Mouse (Mus musculus) olfactory bulb, adult 2 months (tissue): ENCODE measurements at regions not wholly inside any gene's neighbourhood (a gene's known extent, or its start where the extent isn't known, plus 50 kb on each side); places are given as distances from the start of the nearest gene placed in this dataset.

Source experiments
- H3K27ac ChIP-seq: fragments of 200-500 bp; 2 replicates; pipeline ENCODE4 v1.5.1; 2012; ENCODE audit warnings: low read depth, low read length; ENCODE audit not compliant: insufficient read depth
- H3K4me1 ChIP-seq: fragments of 200-500 bp; 2 replicates; pipeline ENCODE4 v1.6.1; 2012; ENCODE audit warnings: low read length; ENCODE audit not compliant: control insufficient read depth, insufficient read depth
- H3K4me3 ChIP-seq: fragments of 200-500 bp; 2 replicates; pipeline ENCODE4 v1.5.1; 2012; ENCODE audit warnings: mild to moderate bottlenecking, low read depth, low read length, moderate library complexity; ENCODE audit not compliant: insufficient read depth
- CTCF ChIP-seq: fragments of 200-500 bp; IDR thresholded peaks from 2 replicates; pipeline ENCODE4 v1.5.1; 2012; ENCODE audit warnings: low read depth, mild to moderate bottlenecking, low read length, moderate library complexity; ENCODE audit not compliant: insufficient read depth
- POLR2A ChIP-seq: fragments of 200-500 bp; IDR thresholded peaks from 2 replicates; pipeline ENCODE4 v1.6.1; 2012; ENCODE audit warnings: mild to moderate bottlenecking, low read depth, low read length, moderate library complexity; ENCODE audit not compliant: insufficient read depth
- WGBS: fragments of 180-500 bp; shearing (Covaris S2); methylation state at CpG from one replicate; pipeline ENCODE4 v1.1.7; 2018; 5-methylcytosine and 5-hydroxymethylcytosine counted together

DNA sequence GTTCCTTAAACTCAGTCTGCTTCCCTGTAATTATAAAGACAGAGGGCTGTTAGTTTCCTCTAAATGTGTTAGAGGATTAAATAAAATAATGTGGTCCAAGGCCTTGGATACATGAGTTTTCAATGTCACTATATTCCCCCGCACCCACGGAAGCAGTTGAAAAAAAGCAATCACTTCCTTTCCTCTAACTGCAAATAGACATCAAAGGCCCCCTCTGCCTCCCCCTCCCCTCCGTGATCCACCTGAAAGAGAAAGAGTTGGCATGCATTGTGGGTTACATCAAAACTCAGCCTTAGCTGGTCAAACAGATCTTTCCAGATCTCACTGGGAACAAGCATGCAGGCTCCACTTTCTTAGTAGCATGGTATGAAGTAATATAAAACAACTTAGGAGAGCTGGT is 479.2 kb downstream of the Tns1 start:
- Histone ChIP-seq H3K4me1 (0 out of 2 replicates have a peak, but pooled peaks cover 2% of the 10 kb centered on the region), H3K4me3 (no peak overlapping the region), H3K27ac (no peak overlapping the region)
- no peak for TF ChIP-seq CTCF
- no peak for TF ChIP-seq POLR2A
- WGBS = 78% methylated on average over 3 of the region's 3 CpGs

- Histone ChIP-seq H3K27ac (no peak overlapping the region), H3K4me3 (no peak overlapping the region), H3K4me1 (0 out of 2 replicates have a peak, but pooled peaks cover 2% of the 10 kb centered on the region)
- TF ChIP-seq CTCF = no peak
- no peak for TF ChIP-seq POLR2A
- WGBS = 92% methylated on average over 5 of the region's 5 CpGs
Measured at GRCm38 (mm10) chr1:73644394-73644793, 479.9 kb downstream of the Tns1 start.

DNA sequence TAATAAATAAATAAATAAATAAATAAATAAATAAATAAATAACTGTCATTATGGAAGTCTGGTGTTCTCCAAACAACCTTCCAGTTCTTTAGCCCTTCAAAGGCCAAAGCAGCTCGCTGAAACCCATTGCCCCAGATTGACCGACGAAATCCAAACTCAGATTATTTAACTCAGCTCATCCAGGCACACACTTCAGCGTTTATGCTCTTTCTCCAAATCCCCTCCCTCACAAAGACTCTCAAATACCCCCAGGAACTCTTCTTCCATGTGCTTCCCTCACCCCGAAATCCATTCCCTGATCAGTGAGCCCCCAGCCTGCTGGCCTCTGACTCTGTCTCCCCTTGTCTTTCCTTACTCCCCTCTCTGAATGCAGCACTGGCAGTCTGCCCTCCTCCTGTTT is 480.8 kb downstream of the Tns1 start:
- 74% methylated on average over 5 of the region's 5 CpGs for WGBS
- Histone ChIP-seq H3K4me3 (no peak overlapping the region), H3K27ac (no peak overlapping the region), H3K4me1 (0 out of 2 replicates have a peak, but pooled peaks cover 2% of the 10 kb centered on the region)
- TF ChIP-seq CTCF (no peak), POLR2A (no peak)

DNA sequence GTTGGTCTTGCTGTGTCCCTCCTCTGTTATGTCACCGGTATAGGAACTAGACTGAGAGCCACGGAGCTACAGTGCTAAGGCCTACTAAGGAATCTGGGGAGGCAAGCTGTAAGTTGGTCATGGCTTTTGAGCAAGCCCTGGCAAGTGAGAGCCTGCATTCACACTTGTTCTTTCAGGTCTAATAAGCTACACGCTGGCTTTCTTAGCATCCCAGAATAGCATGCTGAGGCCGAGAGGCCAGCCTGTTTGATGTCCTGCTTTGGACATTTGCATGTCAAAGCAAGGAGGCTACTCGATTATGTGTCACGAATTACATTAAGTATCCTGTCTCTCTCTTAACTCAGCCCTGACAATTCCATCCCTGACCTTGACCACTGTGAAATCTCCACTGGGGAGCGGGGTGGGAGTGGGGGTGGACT is 481.5 kb downstream of the Tns1 start:
- Histone ChIP-seq H3K4me1 (0 out of 2 replicates have a peak, but pooled peaks cover 2% of the 10 kb centered on the region), H3K27ac (no peak overlapping the region), H3K4me3 (no peak overlapping the region)
- TF ChIP-seq CTCF = no peak
- no peak for TF ChIP-seq POLR2A
- WGBS = 47% methylated on average over 7 of the region's 7 CpGs

DNA sequence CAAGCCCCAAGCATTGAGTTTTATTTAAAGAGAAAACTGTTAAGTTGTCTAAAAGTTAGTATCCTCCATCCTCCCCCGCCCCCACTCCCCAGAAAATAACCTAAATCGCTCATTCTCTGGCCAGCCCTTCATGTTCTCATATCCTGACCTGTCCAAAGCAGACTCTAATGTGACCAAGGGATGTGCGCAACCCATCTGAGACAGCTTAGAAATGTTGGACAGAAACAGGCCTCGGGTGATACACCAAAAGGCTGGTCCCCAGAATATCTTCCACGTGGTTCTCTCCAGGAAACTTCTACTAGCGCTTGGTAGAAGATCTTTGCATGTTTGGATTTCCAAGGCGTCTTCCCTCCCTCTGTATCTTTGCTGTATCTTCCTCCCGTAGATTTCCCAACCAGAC is 482.8 kb downstream of the Tns1 start:
- WGBS = 85% methylated on average over 8 of the region's 8 CpGs
- Histone ChIP-seq H3K4me3 (no peak overlapping the region), H3K4me1 (0 out of 2 replicates have a peak, but pooled peaks cover 2% of the 10 kb centered on the region), H3K27ac (no peak overlapping the region)
- TF ChIP-seq CTCF = no peak
- no peak for TF ChIP-seq POLR2A

DNA sequence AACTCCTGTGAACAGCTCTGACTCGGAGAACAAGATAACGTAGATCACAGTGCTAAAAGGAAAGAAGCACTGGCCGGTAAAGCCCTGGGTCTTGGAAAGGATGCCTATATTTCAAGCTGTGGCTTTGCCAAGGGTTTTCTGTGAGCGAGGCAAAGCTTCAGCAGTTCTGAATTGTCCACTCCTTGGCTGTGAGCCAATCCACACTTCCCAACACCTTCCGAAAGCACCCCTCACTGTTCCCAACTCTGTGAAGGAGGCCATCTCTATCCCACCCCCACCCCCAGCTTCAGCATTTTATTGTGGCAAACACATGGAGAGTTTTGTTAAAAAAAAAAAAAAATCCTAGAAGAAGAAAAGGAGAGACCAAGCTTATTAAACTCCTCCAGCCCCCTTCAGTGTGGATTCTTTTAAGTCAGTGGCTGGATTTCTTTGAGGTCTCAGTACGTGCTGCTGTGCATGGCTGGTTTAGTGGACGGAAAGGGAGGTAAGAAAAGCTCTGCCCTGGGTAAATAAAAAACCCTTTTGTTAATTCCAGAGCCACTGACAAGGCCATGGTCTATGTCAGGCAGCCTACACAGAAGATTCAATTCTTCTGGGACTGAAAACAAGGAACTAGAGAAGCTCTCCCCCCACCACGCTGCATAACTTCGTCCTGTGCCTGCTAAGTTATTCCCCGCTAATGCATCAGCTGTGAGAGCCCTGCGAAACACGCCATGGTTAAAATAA is 483.4 kb downstream of the Tns1 start:
- 64% methylated on average over 12 of the region's 12 CpGs for WGBS
- Histone ChIP-seq H3K27ac (no peak overlapping the region), H3K4me3 (no peak overlapping the region), H3K4me1 (0 out of 2 replicates have a peak, but pooled peaks cover 2% of the 10 kb centered on the region)
- TF ChIP-seq CTCF (no peak), POLR2A (no peak)

DNA sequence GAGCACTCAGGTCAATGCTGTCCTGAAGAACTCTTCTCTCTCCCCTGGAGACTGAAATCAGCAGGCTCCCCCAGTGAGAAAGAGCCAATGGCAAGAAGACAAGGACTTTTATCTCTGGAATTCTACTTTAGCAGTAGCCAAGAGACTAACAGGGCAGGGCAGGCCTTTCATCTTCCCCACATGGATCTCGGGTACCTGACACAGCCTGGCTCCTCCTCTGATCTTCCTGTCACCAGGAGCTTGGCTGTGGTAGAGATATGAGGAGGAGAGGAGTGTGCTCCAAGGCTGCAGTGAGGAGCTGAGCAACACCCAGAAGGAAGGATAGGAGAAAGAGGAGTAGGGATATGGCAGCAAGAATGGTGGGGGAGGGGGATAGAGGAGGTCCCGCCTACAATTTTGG is 488.5 kb downstream of the Tns1 start:
- no peaks in the 10 kb centered on the region for H3K4me1 ChIP-seq
- no peak overlapping the region for H3K27ac ChIP-seq
- 81% methylated on average over 2 of the region's 2 CpGs for WGBS

DNA sequence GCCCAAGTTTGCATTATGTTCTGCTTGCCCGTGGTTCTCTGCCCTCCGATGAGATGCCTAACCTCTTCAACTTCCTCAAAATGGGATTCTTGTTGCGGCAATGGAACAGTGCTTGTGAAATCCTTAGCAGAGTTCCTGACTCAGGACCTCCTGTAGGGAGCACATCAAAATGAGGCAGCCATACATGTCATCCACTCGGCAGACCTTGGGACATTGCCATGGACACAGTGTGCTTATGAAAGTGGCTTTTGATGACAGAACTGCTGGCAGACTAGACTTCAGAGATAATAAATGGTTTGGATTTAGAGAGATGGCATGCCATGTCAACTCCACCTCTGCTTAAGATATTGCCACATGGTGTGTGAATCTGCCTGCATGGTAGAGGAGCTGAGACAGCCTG is 489.4 kb downstream of the Tns1 start:
- no peak for TF ChIP-seq CTCF
- TF ChIP-seq POLR2A = no peak
- H3K4me1 ChIP-seq = no peaks in the 10 kb centered on the region
- H3K4me3 ChIP-seq = no peak overlapping the region
- 81% methylated on average over 4 of the region's 4 CpGs for WGBS
- no peak overlapping the region for H3K27ac ChIP-seq

More for the DNA sequence above, 488.5 kb downstream of the Tns1 start:
- TF ChIP-seq CTCF (no peak), POLR2A (no peak)
- no peak overlapping the region for H3K4me3 ChIP-seq

- Histone ChIP-seq H3K4me1 (no peaks in the 10 kb centered on the region), H3K27ac (no peak overlapping the region), H3K4me3 (no peak overlapping the region)
- TF ChIP-seq CTCF = no peak
- no peak for TF ChIP-seq POLR2A
- WGBS = 92% methylated on average over 1 of the region's 1 CpGs
Measured at GRCm38 (mm10) chr1:73633071-73633470, 491.2 kb downstream of the Tns1 start.
